In genomic region chr2:25583571-25583970, GRCm38 (mm10) we compare ENCODE assay signal across 17 mouse cellular contexts. TPM values are rescaled to one million over a fixed set of nuclear protein-coding genes. Genes with fewer than 3 reads are reported as not detected.
DNase-seq lines count a peak whose midpoint lies in the region; ATAC-seq lines count a peak whose summit lies in the region.
"Had no signal": no experiment of that assay in that cellular context is flagged by ENCODE, and none has a peak within 500 bp of the region (broad histone marks: within the 10 kb centered on the region; RNA-seq: fewer than 3 reads in every experiment).

No protein-coding gene starts in this region.

- H3K36me3 ChIP-seq in hindbrain, embryonic 13.5 days, result peaks cover 53% of the 10 kb centered on the region
- peaks cover 62% of the 10 kb centered on the region for H3K36me3 ChIP-seq in hindbrain, embryonic 10.5 days

- peak overlapping the region; percentile 43; the same call in 1 of the 2 replicates for H3K9ac ChIP-seq in hindbrain, embryonic 13.5 days
- H3K9ac ChIP-seq: lung, embryonic 15.5 days had no signal

- H3K4me3 ChIP-seq in hindbrain, embryonic 13.5 days, result no peak overlapping the region
- no peak overlapping the region for H3K4me3 ChIP-seq in hindbrain, embryonic 10.5 days
- H3K4me3 ChIP-seq: lung, embryonic 15.5 days had no signal

- WGBS in hindbrain, embryonic 13.5 days, result 79% methylated on average over 4 of the region's 4 CpGs
- WGBS in hindbrain, embryonic 10.5 days, result 85% methylated on average over 4 of the region's 4 CpGs

- no peak overlapping the region for H3K4me2 ChIP-seq in hindbrain, embryonic 13.5 days
- H3K4me2 ChIP-seq: lung, embryonic 15.5 days; midbrain, embryonic 11.5 days had no signal

- no peak for ATAC-seq in hindbrain, embryonic 13.5 days (ENCODE audit: low FRiP score)
- no peak for ATAC-seq in frontal cortex, adult (ENCODE audit: low TSS enrichment)
- ATAC-seq: CD4-positive, CD25-positive, alpha-beta regulatory T cell, adult 4 months had no signal

- H3K27ac ChIP-seq in hindbrain, embryonic 13.5 days, result peak overlapping the region; percentile 65
- no peak overlapping the region for H3K27ac ChIP-seq in hindbrain, embryonic 10.5 days
- H3K27ac ChIP-seq: lung, embryonic 15.5 days; macrophage had no signal

- no peaks in the 10 kb centered on the region for H3K9me3 ChIP-seq in hindbrain, embryonic 13.5 days
- H3K9me3 ChIP-seq in hindbrain, embryonic 10.5 days, result no peaks in the 10 kb centered on the region
- H3K9me3 ChIP-seq: lung, embryonic 15.5 days had no signal

- H3K27me3 ChIP-seq in hindbrain, embryonic 13.5 days, result peaks cover 24% of the 10 kb centered on the region
- H3K27me3 ChIP-seq in hindbrain, embryonic 10.5 days (ENCODE audit: insufficient read depth, poor library complexity, severe bottlenecking), result peaks cover 30% of the 10 kb centered on the region

- H3K4me1 ChIP-seq in hindbrain, embryonic 13.5 days (replicated peaks), result peaks cover 52% of the 10 kb centered on the region
- H3K4me1 ChIP-seq in hindbrain, embryonic 10.5 days (replicated peaks), result peaks cover 45% of the 10 kb centered on the region

- DNase-seq in adrenal gland, postnatal 10 days, result peak; percentile 22
- no peak for DNase-seq in adrenal gland, postnatal 4 days (ENCODE audit: low spot score in 2 of 2)
- no peak for DNase-seq in hindbrain, embryonic 10.5 days (ENCODE audit: low spot score)
- peak; percentile 15 for DNase-seq in right cerebral cortex, postnatal 14 days
- no peak for DNase-seq in right cerebral cortex, adult 18-20 months
- DNase-seq in urinary bladder, adult 18-20 months (ENCODE audit: low spot score in 2 of 2), result no peak
- DNase-seq: gastrocnemius, postnatal 25 days; kidney, adult 2 months; kidney, postnatal 14 days; liver had no signal

RNA-seq across cellular contexts. Expression of gene Ajm1, which starts 2.0 kb away (rescaled TPM):
- 1 to 10 TPM; 1.8 to 2.2 TPM for total RNA-seq in adrenal gland, postnatal 10 days (2021)
- total RNA-seq in adrenal gland, postnatal 4 days (2021), result 1 to 10 TPM; 4.6 to 5.3 TPM
- 8.1 and 8.2 TPM in 2 replicates for polyA plus RNA-seq in hindbrain, embryonic 13.5 days (2015; fragmentation: Nextera tagmentation; extraction: Ambion mirVana)
- polyA plus RNA-seq in hindbrain, embryonic 10.5 days (2016; fragmentation: Nextera tagmentation; extraction: Ambion mirVana), result 0.05 and 0.44 TPM in 2 replicates
- total RNA-seq: gastrocnemius, postnatal 25 days; monocyte, adult 5-6 weeks had no signal
- polyA plus RNA-seq: CD4-positive, CD25-positive, alpha-beta regulatory T cell, adult 4 months had no signal

RNA-seq across cellular contexts. Expression of gene Phpt1, which starts 8.5 kb away (rescaled TPM):
- 10 to 100 TPM; 63.5 to 82.8 TPM for total RNA-seq in adrenal gland, postnatal 10 days (2021)
- 10 to 100 TPM; 74.7 to 80.0 TPM for total RNA-seq in adrenal gland, postnatal 4 days (2021)
- 179 and 182 TPM in 2 replicates for polyA plus RNA-seq in hindbrain, embryonic 13.5 days (2015; fragmentation: Nextera tagmentation; extraction: Ambion mirVana)
- polyA plus RNA-seq in hindbrain, embryonic 10.5 days (2016; fragmentation: Nextera tagmentation; extraction: Ambion mirVana), result 163 and 189 TPM in 2 replicates

RNA-seq across cellular contexts. Expression of gene Mamdc4, which starts 8.9 kb away (rescaled TPM):
- total RNA-seq in adrenal gland, postnatal 10 days (2021), result 1 to 10 TPM; 1.6 to 6.3 TPM
- 1 to 10 TPM; 4.1 to 7.1 TPM for total RNA-seq in adrenal gland, postnatal 4 days (2021)
- 2.3 and 2.6 TPM in 2 replicates for polyA plus RNA-seq in hindbrain, embryonic 13.5 days (2015; fragmentation: Nextera tagmentation; extraction: Ambion mirVana)
- 1.4 and 3.8 TPM in 2 replicates for polyA plus RNA-seq in hindbrain, embryonic 10.5 days (2016; fragmentation: Nextera tagmentation; extraction: Ambion mirVana)
- total RNA-seq: monocyte, adult 5-6 weeks had no signal

RNA-seq across cellular contexts. Expression of gene Rabl6, which starts 24.8 kb away (rescaled TPM):
- 10 to 100 TPM; 70.0 to 88.5 TPM for total RNA-seq in adrenal gland, postnatal 10 days (2021)
- total RNA-seq in adrenal gland, postnatal 4 days (2021), result 100 to 1,000 TPM; 117 to 128 TPM
- polyA plus RNA-seq in hindbrain, embryonic 13.5 days (2015; fragmentation: Nextera tagmentation; extraction: Ambion mirVana), result 67.9 and 75.5 TPM in 2 replicates
- 75.5 and 80.0 TPM in 2 replicates for polyA plus RNA-seq in hindbrain, embryonic 10.5 days (2016; fragmentation: Nextera tagmentation; extraction: Ambion mirVana)

RNA-seq across cellular contexts. Expression of gene Edf1, which starts 25.9 kb away (rescaled TPM):
- 100 to 1,000 TPM; 266 to 285 TPM for total RNA-seq in adrenal gland, postnatal 10 days (2021)
- total RNA-seq in adrenal gland, postnatal 4 days (2021), result 100 to 1,000 TPM; 171 to 191 TPM
- 409 and 436 TPM in 2 replicates for polyA plus RNA-seq in hindbrain, embryonic 13.5 days (2015; fragmentation: Nextera tagmentation; extraction: Ambion mirVana)
- polyA plus RNA-seq in hindbrain, embryonic 10.5 days (2016; fragmentation: Nextera tagmentation; extraction: Ambion mirVana), result 376 and 388 TPM in 2 replicates

Comparison
In these comparisons a context has a peak if more than half of its experiments do, and no peak if none do; other contexts are left out.
1. DNase-seq: peak in adrenal gland, postnatal 10 days (single experiment) and right cerebral cortex, postnatal 14 days (single experiment); none in adrenal gland, postnatal 4 days (0 of 2), hindbrain, embryonic 10.5 days (single experiment), right cerebral cortex, adult 18-20 months (single experiment) and urinary bladder, adult 18-20 months (0 of 2).